Mouse (Mus musculus) c-Kit-positive CD71-positive TER-119-negative erythroid progenitor cells, embryonic 14.5 days (primary cell): ENCODE data around the gene Ldah.
A peak's percentile ranks its signal among the peaks of the same experiment; 100 is the strongest.

Source experiments
- DNase-seq: peaks from one replicate; pipeline ENCODE4 v3.0.0-alpha.2; 2013; ENCODE audit warnings: low read depth

The Ldah gene

DNA sequence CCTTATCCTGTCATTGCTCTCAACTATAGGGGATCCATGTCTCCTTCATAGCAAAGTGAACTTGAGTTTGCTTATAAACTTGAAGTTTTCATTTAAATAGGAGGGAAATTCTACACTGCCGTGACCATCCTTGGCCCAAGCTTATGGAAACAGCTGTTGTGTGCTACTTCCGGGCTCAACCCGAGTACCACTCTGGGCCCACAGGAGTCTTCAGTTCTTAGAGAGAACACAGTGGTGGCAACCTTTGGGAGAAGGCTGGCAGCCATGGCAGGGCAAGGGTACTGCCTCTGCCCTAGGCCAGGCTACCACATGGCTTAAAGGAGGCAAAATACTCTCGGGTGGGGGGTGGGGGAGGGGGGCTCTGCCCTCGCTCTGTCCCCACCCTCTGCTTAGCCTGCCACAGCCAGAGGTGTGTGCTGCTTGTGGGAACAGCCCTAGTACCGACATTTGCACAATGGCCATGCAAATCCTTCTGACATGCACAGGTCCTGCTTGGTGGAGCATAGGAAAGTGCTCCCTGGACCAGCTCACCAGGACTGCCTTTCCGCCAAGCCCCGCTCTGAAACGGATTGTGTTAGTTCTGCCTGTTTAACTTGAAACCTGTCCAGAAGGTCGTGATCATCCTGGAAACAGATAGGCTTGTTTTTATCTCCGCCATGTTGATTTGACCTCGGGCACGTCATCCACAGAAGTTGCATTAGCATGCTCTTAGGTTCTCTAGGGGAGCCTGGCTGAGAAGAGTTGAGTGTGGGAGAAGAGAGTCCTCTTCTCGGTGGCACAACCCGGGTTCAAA is 73.5 kb downstream of the Ldah start:
- DNase-seq: no peak

GRCm38 (mm10) chr12:8287970-8288369 is 80.1 kb downstream of the Ldah start:
- DNase-seq: no peak

DNA sequence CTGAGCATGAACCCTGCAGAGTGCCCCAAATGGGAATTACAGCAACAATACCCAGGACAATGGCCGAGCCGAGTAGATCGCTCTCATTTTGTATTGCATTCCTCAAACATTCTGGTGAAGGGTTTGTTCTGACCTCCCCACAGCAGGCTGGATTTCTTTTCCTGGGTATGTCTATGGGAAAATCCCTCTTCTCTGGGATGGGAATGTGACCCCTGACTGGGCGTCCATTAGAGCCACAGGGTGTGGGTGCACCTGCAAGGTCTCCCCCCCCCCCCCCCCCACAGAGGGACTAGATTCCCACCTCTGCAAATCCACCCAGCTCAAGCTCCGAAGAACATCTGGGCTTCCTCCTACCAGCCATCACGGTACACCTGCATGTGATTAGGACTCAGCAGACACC is 81.2 kb downstream of the Ldah start:
- DNase-seq: no peak

DNA sequence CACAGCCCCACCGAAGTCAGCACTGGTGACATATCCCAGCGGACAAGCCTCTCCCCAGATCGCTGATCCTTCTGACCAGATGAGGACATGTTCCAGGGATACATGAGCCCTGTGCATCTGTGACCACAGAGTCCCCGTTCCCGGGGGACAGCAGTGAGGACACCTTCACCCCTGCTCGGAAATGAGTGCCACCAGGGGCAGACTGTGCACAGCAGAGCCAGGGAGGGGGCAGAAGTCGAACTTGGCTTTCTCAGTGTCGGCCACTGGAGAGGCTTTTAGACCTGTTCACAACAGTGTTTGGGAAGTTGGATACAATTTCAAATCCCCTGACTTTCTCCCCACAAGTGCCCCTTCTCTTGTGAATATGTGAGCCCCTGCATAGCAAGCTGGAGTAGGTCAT is 81.6 kb downstream of the Ldah start:
- no peak for DNase-seq

DNA sequence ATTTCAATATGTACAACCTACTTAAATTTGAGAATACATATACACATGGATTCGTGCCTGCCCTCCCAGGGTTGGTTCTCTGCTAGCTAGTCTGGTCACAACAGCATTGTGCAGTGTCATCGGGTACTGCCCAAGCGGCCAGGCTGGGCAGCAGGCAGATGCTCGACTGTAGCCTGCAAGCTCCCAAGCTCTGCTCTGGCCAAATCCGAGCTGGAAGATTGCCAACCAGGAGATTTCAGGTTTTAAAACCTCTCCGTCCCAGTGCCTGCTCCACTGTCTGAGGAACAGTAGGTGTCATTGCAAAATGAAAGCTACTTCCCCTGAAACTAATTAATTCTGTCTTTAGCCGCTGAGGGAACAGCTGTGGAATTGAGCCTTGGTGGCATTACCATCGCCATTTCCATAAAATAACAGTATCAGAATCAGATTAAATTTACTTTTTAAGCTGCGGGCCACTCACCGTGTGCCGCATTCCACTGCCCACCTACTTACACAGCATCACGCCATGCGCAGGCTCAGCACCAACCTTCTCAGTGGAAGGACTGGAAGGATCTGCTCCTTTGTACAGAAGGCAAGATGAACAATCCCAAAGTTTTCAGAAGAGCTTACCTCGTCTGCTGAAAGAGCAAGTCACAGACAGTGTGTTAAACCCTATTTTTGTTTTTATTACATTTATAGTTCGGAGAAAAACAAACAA is 83.4 kb downstream of the Ldah start:
- DNase-seq: no peak

GRCm38 (mm10) chr12:8295307-8295913 is 87.5 kb downstream of the Ldah start:
- DNase-seq: no peak

DNA sequence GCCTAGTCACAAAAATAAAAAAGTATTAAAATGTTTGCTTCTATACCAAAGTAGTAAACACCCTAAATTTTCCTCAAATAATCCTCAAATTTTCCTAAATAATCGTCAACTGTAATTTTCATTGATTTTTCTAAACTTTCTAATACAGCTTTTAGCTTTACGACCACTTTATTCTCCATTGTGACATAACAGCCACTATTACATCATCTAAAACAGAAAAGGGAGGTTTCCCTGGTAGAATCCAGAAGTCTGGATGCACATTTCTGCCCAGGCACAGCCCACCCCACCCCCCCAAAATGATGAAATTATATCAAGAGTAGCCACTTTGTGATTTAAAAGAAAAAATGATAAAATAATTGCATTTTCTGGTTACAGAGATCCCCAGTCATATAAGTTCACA is 88.2 kb downstream of the Ldah start:
- DNase-seq: no peak

DNA sequence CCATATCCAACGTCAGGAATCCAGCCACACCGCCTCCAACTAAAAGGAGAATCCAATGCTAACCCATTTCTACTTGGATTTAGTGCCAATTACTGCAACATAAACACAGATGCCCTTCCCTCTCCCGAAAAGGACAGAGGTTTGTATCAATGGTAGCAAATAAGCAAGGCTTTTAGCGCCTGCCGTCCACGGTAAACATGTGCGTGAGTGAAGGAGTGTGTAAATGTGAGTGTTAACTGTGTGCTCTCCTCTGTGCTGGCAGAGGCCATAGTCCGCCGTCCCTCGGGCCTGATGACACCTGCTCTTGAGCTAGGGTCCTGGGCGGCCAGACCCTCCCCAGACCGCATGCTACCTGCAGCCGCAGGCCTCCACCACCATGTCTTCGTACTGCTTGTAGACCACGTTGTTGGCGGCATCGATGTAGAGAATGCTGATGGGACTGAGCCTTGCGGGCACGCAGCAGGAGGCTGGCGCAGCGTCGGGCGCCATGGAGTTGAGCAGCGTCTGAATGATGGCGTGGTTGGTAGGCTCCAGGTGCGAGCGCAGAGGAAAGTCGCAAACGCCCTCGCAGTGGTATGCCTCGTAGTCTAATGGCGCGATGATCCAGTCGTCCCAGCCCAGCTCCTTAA is 89.8 kb downstream of the Ldah start:
- no peak for DNase-seq

DNA sequence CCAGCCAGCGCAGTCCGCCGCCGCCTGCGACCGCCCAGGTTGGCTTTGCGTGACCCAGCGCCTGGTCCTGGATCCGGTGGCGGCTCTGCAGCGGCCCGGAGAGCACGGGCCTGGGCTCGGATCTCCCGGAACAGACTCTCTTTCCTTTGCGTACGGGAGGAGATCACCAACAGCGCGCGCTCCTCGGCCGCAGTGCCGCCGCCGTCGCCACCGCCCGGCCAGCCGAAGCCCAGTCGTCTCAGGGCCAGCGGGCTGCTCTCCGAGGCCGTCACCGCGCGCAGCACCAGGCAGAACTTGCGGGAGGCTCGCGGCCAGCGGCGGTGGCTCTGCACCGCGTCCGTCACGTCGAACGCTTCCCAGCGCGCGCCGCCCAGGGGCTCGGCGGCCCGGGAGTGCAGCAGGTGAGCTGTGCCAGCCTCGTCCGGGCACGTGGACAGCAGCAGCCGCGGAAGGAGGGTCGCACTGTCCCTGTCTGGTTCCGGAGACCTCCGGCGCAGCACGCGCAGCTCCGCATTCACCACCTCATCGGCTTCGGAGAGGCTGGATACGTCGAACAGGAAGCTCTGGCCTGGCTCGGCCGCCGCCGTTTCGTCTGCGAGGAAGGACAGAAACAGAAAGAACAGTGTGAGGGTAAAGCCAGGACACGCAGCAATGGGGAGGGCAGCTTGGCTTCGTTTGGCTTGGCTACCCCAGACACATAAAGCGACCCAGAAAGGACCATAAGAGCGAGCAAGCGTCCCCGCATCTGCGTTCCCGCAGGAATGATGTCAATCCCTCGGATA is 90.6 kb downstream of the Ldah start:
- no peak for DNase-seq

DNA sequence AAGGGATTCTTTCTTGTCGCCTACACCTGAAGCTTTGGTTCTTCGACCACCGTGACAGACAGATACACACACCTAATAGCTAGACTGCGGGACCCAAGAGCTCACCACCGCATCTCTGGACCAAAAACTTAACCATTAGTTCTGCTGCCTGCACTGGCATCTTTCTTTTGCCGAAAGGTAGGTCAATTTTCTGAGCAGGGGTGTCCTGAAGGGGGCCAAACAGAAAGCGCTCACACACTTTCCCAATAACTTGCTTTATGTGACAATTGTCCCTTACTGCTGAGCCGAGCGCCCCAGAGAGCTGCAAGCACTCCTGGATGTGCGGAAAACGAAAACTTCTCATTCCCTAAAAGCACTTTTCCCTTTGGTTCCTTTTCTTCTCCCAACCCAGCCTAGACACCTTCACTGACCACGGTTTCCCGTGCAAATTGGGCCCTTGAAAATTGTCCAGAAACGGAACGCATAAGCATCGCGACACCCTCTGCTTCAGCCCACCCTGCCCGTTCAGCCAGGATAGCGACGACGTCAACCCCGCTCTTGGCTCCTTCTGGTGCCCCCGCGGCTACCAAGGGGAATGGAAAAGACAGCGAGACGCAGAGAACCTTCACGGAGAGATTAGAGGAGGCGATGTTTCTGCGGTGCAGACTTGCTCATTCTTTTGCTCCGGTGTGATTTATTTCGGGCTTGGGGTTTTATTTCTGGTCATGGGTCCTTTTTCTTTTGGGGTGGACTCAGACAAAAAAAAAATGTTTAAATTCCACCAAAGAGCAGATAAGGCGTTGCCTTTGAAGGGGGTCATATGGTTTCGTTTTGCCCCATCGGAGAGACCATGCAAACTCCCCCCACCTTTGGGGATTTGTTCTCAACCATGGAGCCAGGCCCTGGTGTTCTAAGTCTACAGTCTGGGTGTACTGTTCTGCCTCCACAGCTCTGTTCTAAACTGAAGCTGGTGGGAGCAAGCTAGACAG is 91.5 kb downstream of the Ldah start:
- no peak for DNase-seq

GRCm38 (mm10) chr12:8300111-8300480 is 92.2 kb downstream of the Ldah start:
- no peak for DNase-seq

DNA sequence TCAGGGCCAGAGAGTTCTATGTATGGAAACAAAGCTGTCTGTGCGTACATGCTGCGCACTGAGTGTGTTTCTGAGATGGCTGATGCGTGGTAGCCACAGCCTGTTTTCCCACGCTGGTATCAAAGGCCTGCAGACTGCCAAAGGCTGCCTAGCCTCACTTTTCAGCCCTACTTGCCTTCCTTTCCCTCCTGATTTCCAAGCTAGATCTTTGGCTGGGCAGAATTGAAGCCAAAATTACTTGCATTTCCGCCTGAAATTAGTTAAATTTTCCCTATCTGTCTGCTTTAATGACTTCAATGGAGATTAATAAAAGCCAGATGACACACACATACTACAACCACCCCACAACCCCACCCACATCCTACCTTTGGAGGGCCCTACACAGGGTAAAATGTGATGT is 92.6 kb downstream of the Ldah start:
- DNase-seq: no peak

- no peak for DNase-seq
Measured at GRCm38 (mm10) chr12:8301011-8301814, 93.3 kb downstream of the Ldah start.

- no peak for DNase-seq
Measured at GRCm38 (mm10) chr12:8301841-8302431, 94.0 kb downstream of the Ldah start, which contains the start of gene Gdf7. Gene Gdf7, minus strand, starts transcription at chr12:8301954.

GRCm38 (mm10) chr12:8305258-8305657 is 97.4 kb downstream of the Ldah start:
- no peak for DNase-seq

- DNase-seq: peak; percentile 33
Measured at GRCm38 (mm10) chr12:8306432-8306831, 98.5 kb downstream of the Ldah start.

- peak; percentile 25 for DNase-seq
Measured at GRCm38 (mm10) chr12:8306910-8307309, 99.0 kb downstream of the Ldah start.

GRCm38 (mm10) chr12:8310992-8311391 is 103.1 kb downstream of the Ldah start:
- no peak for DNase-seq

DNA sequence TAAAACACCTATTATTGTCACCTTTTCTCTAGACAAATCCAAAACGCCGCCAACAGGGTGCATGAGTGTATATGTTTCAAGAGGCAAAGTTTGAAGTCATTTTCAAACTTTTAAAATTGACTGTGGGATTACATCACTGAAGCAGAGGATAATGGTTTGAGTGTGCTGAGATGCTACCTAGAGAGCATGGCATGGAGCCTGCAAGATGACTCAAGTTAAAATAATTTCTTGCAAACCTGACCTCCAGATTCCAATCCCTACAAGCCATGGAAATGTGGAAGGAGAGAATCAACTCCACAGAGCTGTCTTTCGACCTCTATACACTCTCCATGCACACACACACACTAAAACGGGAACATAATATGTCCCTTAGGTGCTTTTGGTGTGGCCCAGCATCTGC is 104.4 kb downstream of the Ldah start:
- DNase-seq: no peak
